Mouse (Mus musculus) heart, embryonic 15.5 days (tissue): Measurements from ENCODE around the gene Cpeb2. TPM values are rescaled to one million over a fixed set of nuclear protein-coding genes. Genes with fewer than 3 reads are reported as not detected.
A peak's percentile ranks its signal among the peaks of the same experiment; 100 is the strongest.

Experiments
- ATAC-seq: fragments of 200-750 bp; cut with Nextera tagmentation; replicated peaks from 2 replicates; pipeline ENCODE4 v1.8.0; 2017; ENCODE audit warnings: low read depth, moderate TSS enrichment; ENCODE audit not compliant: insufficient number of reproducible peaks, insufficient read depth, low FRiP score
- H3K27ac ChIP-seq: fragments of 300-500 bp; sonication (generic); 2 replicates; pipeline ENCODE4 v1.5.1; 2015; ENCODE audit warnings: mild to moderate bottlenecking, inconsistent platforms
- H3K27me3 ChIP-seq: fragments of 300-500 bp; sonication (generic); 2 replicates; pipeline ENCODE4 v1.6.1; 2015; ENCODE audit warnings: inconsistent platforms
- H3K36me3 ChIP-seq: fragments of 300-500 bp; sonication (generic); 2 replicates; pipeline ENCODE4 v1.6.1; 2015; ENCODE audit warnings: mild to moderate bottlenecking, inconsistent platforms
- H3K4me1 ChIP-seq: fragments of 300-500 bp; sonication (generic); replicated peaks from 2 replicates; pipeline ENCODE4 v1.6.1; 2015; ENCODE audit warnings: inconsistent platforms
- H3K4me2 ChIP-seq: fragments of 300-500 bp; sonication (generic); 2 replicates; pipeline ENCODE4 v1.6.1; 2015; ENCODE audit warnings: inconsistent platforms, mild to moderate bottlenecking, moderate library complexity
- H3K4me3 ChIP-seq: fragments of 300-500 bp; sonication (generic); 2 replicates; pipeline ENCODE4 v1.5.1; 2015; ENCODE audit warnings: mild to moderate bottlenecking, inconsistent platforms
- H3K9ac ChIP-seq: fragments of 300-500 bp; sonication (generic); 2 replicates; pipeline ENCODE4 v1.6.1; 2015; ENCODE audit warnings: mild to moderate bottlenecking, inconsistent platforms
- H3K9me3 ChIP-seq: fragments of 300-500 bp; sonication (generic); replicated peaks from 2 replicates; pipeline ENCODE4 v1.6.1; 2016; ENCODE audit warnings: inconsistent platforms
- WGBS: fragments of 180-500 bp; shearing (Covaris S2); methylation state at CpG from one replicate; pipeline ENCODE4 v1.1.7; 2015; ENCODE audit warnings: mixed read lengths; 5-methylcytosine and 5-hydroxymethylcytosine counted together
- polyA plus RNA-seq: library from polyadenylated mRNA; unstranded; fragments of >200 nt; fragmentation: Nextera tagmentation; extraction: Ambion mirVana; gene quantifications from 2 replicates; pipeline ENCODE4 v1.2.1, GENCODE M21; 2015

The Cpeb2 gene
- polyA plus RNA-seq, 1 experiment from 2014 or later, result 5.2 TPM

- Histone ChIP-seq H3K27me3 (no peaks in the 10 kb centered on the region), H3K4me3 (no peak overlapping the region), H3K27ac (no peak overlapping the region), H3K4me1 (peaks cover 10% of the 10 kb centered on the region), H3K9ac (no peak overlapping the region), H3K4me2 (no peak overlapping the region), H3K9me3 (no peaks in the 10 kb centered on the region), H3K36me3 (no peaks in the 10 kb centered on the region)
- ATAC-seq, result peak; percentile 43; the same call in 1 of the 2 replicates
- 52% methylated on average over 4 of the region's 4 CpGs for WGBS
Observed at GRCm38 (mm10) chr5:43325561-43325960, 92.6 kb downstream of the Cpeb2 start.

GRCm38 (mm10) chr5:43328579-43328978, 95.6 kb downstream of the Cpeb2 start:
- H3K4me1 ChIP-seq, result peaks cover 10% of the 10 kb centered on the region
- no peaks in the 10 kb centered on the region for H3K27me3 ChIP-seq
- no peak overlapping the region for H3K4me3 ChIP-seq
- no peak overlapping the region for H3K4me2 ChIP-seq
- no peak overlapping the region for H3K9ac ChIP-seq
- ATAC-seq, result 0 out of 2 replicates have a peak, but pooled peaks have one; percentile 31
- no peaks in the 10 kb centered on the region for H3K9me3 ChIP-seq
- no peak overlapping the region for H3K27ac ChIP-seq
- no peaks in the 10 kb centered on the region for H3K36me3 ChIP-seq
- 23% methylated on average over 4 of the region's 4 CpGs for WGBS

- Histone ChIP-seq H3K9me3 (no peaks in the 10 kb centered on the region), H3K4me1 (peaks cover 10% of the 10 kb centered on the region), H3K36me3 (no peaks in the 10 kb centered on the region), H3K27ac (no peak overlapping the region), H3K4me2 (no peak overlapping the region), H3K9ac (no peak overlapping the region), H3K4me3 (no peak overlapping the region), H3K27me3 (no peaks in the 10 kb centered on the region)
- 74% methylated on average over 3 of the region's 3 CpGs for WGBS
- no peak for ATAC-seq
Observed at GRCm38 (mm10) chr5:43330260-43330659, 97.3 kb downstream of the Cpeb2 start.

- Histone ChIP-seq H3K9ac (no peak overlapping the region), H3K9me3 (no peaks in the 10 kb centered on the region), H3K4me1 (peaks cover 4% of the 10 kb centered on the region; the same call in 1 of the 2 replicates), H3K36me3 (no peaks in the 10 kb centered on the region), H3K4me2 (no peak overlapping the region), H3K4me3 (no peak overlapping the region), H3K27ac (no peak overlapping the region), H3K27me3 (no peaks in the 10 kb centered on the region)
- no peak for ATAC-seq
- 69% methylated on average over 2 of the region's 2 CpGs for WGBS
Observed at GRCm38 (mm10) chr5:43334469-43334868, 101.5 kb downstream of the Cpeb2 start.

GRCm38 (mm10) chr5:43337212-43337611, 104.2 kb downstream of the Cpeb2 start:
- no peak for ATAC-seq
- Histone ChIP-seq H3K27ac (no peak overlapping the region), H3K4me2 (no peak overlapping the region), H3K9ac (no peak overlapping the region), H3K36me3 (no peaks in the 10 kb centered on the region), H3K4me1 (peaks cover 8% of the 10 kb centered on the region), H3K4me3 (no peak overlapping the region), H3K27me3 (no peaks in the 10 kb centered on the region), H3K9me3 (no peaks in the 10 kb centered on the region)
- 84% methylated on average over 1 of the region's 1 CpGs for WGBS

- Histone ChIP-seq H3K4me1 (peaks cover 8% of the 10 kb centered on the region), H3K4me3 (0 out of 2 replicates have a peak overlapping the region, but pooled peaks have one; percentile 10), H3K9me3 (no peaks in the 10 kb centered on the region), H3K4me2 (peak overlapping the region; percentile 27), H3K27me3 (no peaks in the 10 kb centered on the region), H3K27ac (peak overlapping the region; percentile 31; the same call in 1 of the 2 replicates), H3K9ac (no peak overlapping the region), H3K36me3 (no peaks in the 10 kb centered on the region)
- 42% methylated on average over 10 of the region's 10 CpGs for WGBS
- ATAC-seq, result no peak
Observed at GRCm38 (mm10) chr5:43338771-43339475, 106.0 kb downstream of the Cpeb2 start.
